Mouse (Mus musculus) neural tube, embryonic 15.5 days (tissue): ENCODE data around the gene Rasgef1b. TPM values are rescaled to one million over a fixed set of nuclear protein-coding genes. Genes with fewer than 3 reads are reported as not detected.

Experiments used
- polyA plus RNA-seq: library from polyadenylated mRNA; unstranded; fragments of >200 nt; fragmentation: Nextera tagmentation; extraction: Ambion mirVana; gene quantifications from 2 replicates; pipeline ENCODE4 v1.2.1, GENCODE M21; 2015

The Rasgef1b gene
- polyA plus RNA-seq, 1 experiment from 2014 or later = 53.9 TPM

Other genes with a start within 250 kb of the Rasgef1b start
- 1.4 TPM in 2 replicates for gene Vamp9, start 177.2 kb upstream of the Rasgef1b start, polyA plus RNA-seq
- gene Hnrnpd, start 249.9 kb upstream of the Rasgef1b start, polyA plus RNA-seq = 128 and 147 TPM in 2 replicates
- 2.3 TPM in 2 replicates for gene 4930524J08Rik, start 250.0 kb upstream of the Rasgef1b start, polyA plus RNA-seq